ENCODE assay signal across 17 mouse cellular contexts in genomic region chr16:44417596-44417995, GRCm38 (mm10). TPM values are rescaled to one million over a fixed set of nuclear protein-coding genes. Genes with fewer than 3 reads are reported as not detected.
DNase-seq lines count a peak whose midpoint lies in the region; TF ChIP-seq lines count a peak whose summit lies in the region.
"Had no signal": no experiment of that assay in that cellular context is flagged by ENCODE, and none has a peak within 500 bp of the region (broad histone marks: within the 10 kb centered on the region; RNA-seq: fewer than 3 reads in every experiment).

No protein-coding gene starts in this region.

- WGBS in thymus, adult 2 months = 90% methylated on average over 8 of the region's 8 CpGs

- TF ChIP-seq POLR2A in brain, embryonic 14.5 days (IDR thresholded peaks at IDR 0.05; ENCODE audit: borderline replicate concordance, extremely low read depth, insufficient read depth, insufficient read length, poor library complexity, severe bottlenecking) = no peak
- no peak for TF ChIP-seq POLR2A in thymus, adult 2 months (IDR thresholded peaks at IDR 0.05; ENCODE audit: control insufficient read depth, extremely low read depth, insufficient read depth, low read length, poor library complexity)

- H3K27ac ChIP-seq in thymus, adult 2 months (ENCODE audit: control insufficient read depth, insufficient read depth, low read length) = no peak overlapping the region
- H3K27ac ChIP-seq: embryonic facial prominence, embryonic 12.5 days; hindbrain, embryonic 13.5 days; left cerebral cortex, adult 2 months; stomach, embryonic 15.5 days had no signal

- no peak overlapping the region for H3K4me3 ChIP-seq in thymus, adult 2 months (ENCODE audit: control insufficient read depth, insufficient read depth, low read length)
- H3K4me3 ChIP-seq: embryonic facial prominence, embryonic 12.5 days; hindbrain, embryonic 13.5 days; left cerebral cortex, adult 2 months; stomach, embryonic 15.5 days had no signal

- H3K27me3 ChIP-seq in thymus, adult 2 months (ENCODE audit: control insufficient read depth, insufficient read depth, low read length) = no peaks in the 10 kb centered on the region
- H3K27me3 ChIP-seq: embryonic facial prominence, embryonic 12.5 days; hindbrain, embryonic 13.5 days; stomach, embryonic 15.5 days had no signal

- no peaks in the 10 kb centered on the region for H3K36me3 ChIP-seq in thymus, adult 2 months (ENCODE audit: control insufficient read depth, insufficient read depth, low read length)
- H3K36me3 ChIP-seq: embryonic facial prominence, embryonic 12.5 days; hindbrain, embryonic 13.5 days; stomach, embryonic 15.5 days had no signal

- H3K4me1 ChIP-seq in thymus, adult 2 months (replicated peaks; ENCODE audit: control insufficient read depth, insufficient read depth, low read length) = no peaks in the 10 kb centered on the region
- H3K4me1 ChIP-seq: embryonic facial prominence, embryonic 12.5 days; hindbrain, embryonic 13.5 days had no signal

- DNase-seq in heart, adult 11 months = peak; percentile 33
- DNase-seq in heart, adult 8-10 months (ENCODE audit: low spot score) = no peak
- peak; percentile 23 for DNase-seq in layer of hippocampus, adult 11-12 months (ENCODE audit: low spot score)
- no peak for DNase-seq in layer of hippocampus, adult 8-10 months (ENCODE audit: low spot score in 2 of 2)
- DNase-seq in brain, adult 2 months (ENCODE audit: low read depth, low spot score) = peak; percentile 55
- DNase-seq in brain, embryonic 14.5 days (ENCODE audit: low read depth) = peak; percentile 22
- no peak for DNase-seq in thymus, adult 2 months
- DNase-seq: kidney, adult 18-20 months; kidney, postnatal 25 days; spleen, adult 18-20 months; thymus, postnatal 14 days had no signal

- TF ChIP-seq CTCF in brain, embryonic 14.5 days (IDR thresholded peaks at IDR 0.05; ENCODE audit: borderline replicate concordance, extremely low read depth, insufficient read depth, insufficient read length) = no peak
- TF ChIP-seq CTCF in thymus, adult 2 months (IDR thresholded peaks at IDR 0.05; ENCODE audit: borderline replicate concordance, control insufficient read depth, extremely low read depth, insufficient read depth, low read length, poor library complexity) = no peak

RNA-seq across cellular contexts. Expression of gene Cfap44, which starts 23.0 kb away (rescaled TPM):
- not detected for total RNA-seq in heart, adult 8-10 months (2022)
- 10 to 100 TPM; 11.5 to 18.0 (median 17.3) TPM for total RNA-seq in layer of hippocampus, adult 8-10 months (2022)
- 6.4 and 11.1 TPM in 2 replicates for polyA plus RNA-seq in brain, embryonic 14.5 days (2012; rRNA removed)
- polyA plus RNA-seq in thymus, adult 2 months (2012; rRNA removed) = 0.12 TPM in 1 of 2 replicates, not detected in the other
- total RNA-seq: MEL had no signal
- polyA plus RNA-seq: CD4-positive, CD25-positive, alpha-beta regulatory T cell, adult 4 months had no signal

Comparison
In these comparisons a context has a peak if more than half of its experiments do, and no peak if none do; other contexts are left out.
1. DNase-seq: peak in heart, adult 11 months (single experiment), layer of hippocampus, adult 11-12 months (single experiment), brain, adult 2 months (single experiment) and brain, embryonic 14.5 days (single experiment); none in heart, adult 8-10 months (single experiment), layer of hippocampus, adult 8-10 months (0 of 2) and thymus, adult 2 months (single experiment).
2. RNA of gene Cfap44, which starts 23.0 kb away (total RNA-seq): 11.5 to 18.0 TPM in layer of hippocampus, adult 8-10 months; not detected in heart, adult 8-10 months; every median in the first group is over 10 times any median in the second.